Mouse (Mus musculus) 416B (cell line): ENCODE data around the gene Dynlrb1.
A peak's percentile ranks its signal among the peaks of the same experiment; 100 is the strongest.

Source experiments
- DNase-seq: peaks from one replicate; pipeline ENCODE4 v3.0.0; 2011; ENCODE audit warnings: low read depth

The Dynlrb1 gene

GRCm38 (mm10) chr2:155280116-155280515 is 43.8 kb downstream of the Dynlrb1 start:
- no peak for DNase-seq

GRCm38 (mm10) chr2:155283793-155284192 is 47.5 kb downstream of the Dynlrb1 start:
- DNase-seq, result no peak

- DNase-seq, result no peak
Measured at GRCm38 (mm10) chr2:155284647-155285046, 48.3 kb downstream of the Dynlrb1 start.

GRCm38 (mm10) chr2:155285744-155286143 is 49.4 kb downstream of the Dynlrb1 start:
- peak; percentile 53 for DNase-seq

- peak; percentile 32 for DNase-seq
Measured at GRCm38 (mm10) chr2:155287456-155288250, 51.3 kb downstream of the Dynlrb1 start.

GRCm38 (mm10) chr2:155290066-155290465 is 53.7 kb downstream of the Dynlrb1 start:
- DNase-seq, result no peak

GRCm38 (mm10) chr2:155293382-155293781 is 57.0 kb downstream of the Dynlrb1 start:
- no peak for DNase-seq

GRCm38 (mm10) chr2:155293946-155294345 is 57.6 kb downstream of the Dynlrb1 start:
- DNase-seq, result peak; percentile 40

GRCm38 (mm10) chr2:155295453-155295852 is 59.1 kb downstream of the Dynlrb1 start:
- peak; percentile 40 for DNase-seq

- DNase-seq, result no peak
Measured at GRCm38 (mm10) chr2:155299563-155299962, 63.2 kb downstream of the Dynlrb1 start.
